Mouse (Mus musculus) spleen, postnatal 4 days (tissue): ENCODE data around the gene Dnah8.
"Not testable (repeated sequence)": the region's sequence is repeated elsewhere in the genome, so short reads cannot be mapped to it uniquely, and the experiment has no call there.

Experiments used
- DNase-seq, 2 experiments: peaks; one replicate each; pipeline ENCODE4 v3.0.0; 2022; ENCODE audit warnings: low spot score in 2 of 2

Dnah8 gene

GRCm38 (mm10) chr17:30609305-30609979, 14.7 kb upstream of the Dnah8 start:
- peak in 1 of 2 experiments; percentile 53 for DNase-seq

- DNase-seq: no peak
Measured at GRCm38 (mm10) chr17:30609980-30610307, 14.2 kb upstream of the Dnah8 start.

GRCm38 (mm10) chr17:30610739-30611138, 13.4 kb upstream of the Dnah8 start:
- DNase-seq: no peak

- no peak for DNase-seq
Measured at GRCm38 (mm10) chr17:30611221-30612074, 12.7 kb upstream of the Dnah8 start.

- DNase-seq: peak; percentile 99
Measured at GRCm38 (mm10) chr17:30612075-30612859, 11.9 kb upstream of the Dnah8 start.

GRCm38 (mm10) chr17:30613350-30613749, 10.8 kb upstream of the Dnah8 start:
- DNase-seq: no peak

GRCm38 (mm10) chr17:30616203-30616602, 8.0 kb upstream of the Dnah8 start:
- no peak for DNase-seq

GRCm38 (mm10) chr17:30618136-30618891, 5.8 kb upstream of the Dnah8 start:
- no peak for DNase-seq

- DNase-seq: no peak
Measured at GRCm38 (mm10) chr17:30619153-30619552, 5.0 kb upstream of the Dnah8 start.

GRCm38 (mm10) chr17:30620548-30620947, 3.6 kb upstream of the Dnah8 start:
- DNase-seq: no peak

- DNase-seq: no peak
Measured at GRCm38 (mm10) chr17:30621450-30621849, 2.7 kb upstream of the Dnah8 start.

GRCm38 (mm10) chr17:30623200-30623599, 954 bp upstream of the Dnah8 start:
- DNase-seq: no peak

GRCm38 (mm10) chr17:30626719-30627118, 2.6 kb downstream of the Dnah8 start, which contains the start of gene Glo1:
Glo1 (minus strand) TSS chr17:30626871.
- not testable (repeated sequence) for DNase-seq

GRCm38 (mm10) chr17:30635367-30635766, 11.2 kb downstream of the Dnah8 start:
- no peak for DNase-seq

GRCm38 (mm10) chr17:30637714-30638113, 13.6 kb downstream of the Dnah8 start:
- no peak for DNase-seq

GRCm38 (mm10) chr17:30638996-30639395, 14.8 kb downstream of the Dnah8 start:
- DNase-seq: no peak

- no peak for DNase-seq
Measured at GRCm38 (mm10) chr17:30640896-30641295, 16.7 kb downstream of the Dnah8 start.

GRCm38 (mm10) chr17:30648770-30649169, 24.6 kb downstream of the Dnah8 start:
- DNase-seq: no peak

- DNase-seq: no peak
Measured at GRCm38 (mm10) chr17:30653010-30653409, 28.9 kb downstream of the Dnah8 start.

- DNase-seq: no peak
Measured at GRCm38 (mm10) chr17:30657530-30658151, 33.5 kb downstream of the Dnah8 start.

- peak; percentile 62 to 85 for DNase-seq
Measured at GRCm38 (mm10) chr17:30658152-30658544, 34.0 kb downstream of the Dnah8 start.
